Mouse (Mus musculus) limb, embryonic 15.5 days (tissue): ENCODE measurements around the gene Neurl1a. TPM values are rescaled to one million over a fixed set of nuclear protein-coding genes. Genes with fewer than 3 reads are reported as not detected.

Experiments used
- ATAC-seq: fragments of 200-750 bp; cut with Nextera tagmentation; 2 replicates; pipeline ENCODE4 v1.8.0; 2017; ENCODE audit warnings: low read depth, moderate TSS enrichment; ENCODE audit not compliant: insufficient number of reproducible peaks, low FRiP score, low TSS enrichment
- H3K27ac ChIP-seq: fragments of 300-500 bp; sonication (generic); 2 replicates; pipeline ENCODE4 v1.5.1; 2015; ENCODE audit warnings: moderate library complexity, mild to moderate bottlenecking, inconsistent platforms
- H3K27me3 ChIP-seq: fragments of 300-500 bp; sonication (generic); 2 replicates; pipeline ENCODE4 v1.6.1; 2015; ENCODE audit warnings: inconsistent platforms
- H3K36me3 ChIP-seq: fragments of 300-500 bp; sonication (generic); 2 replicates; pipeline ENCODE4 v1.6.1; 2015; ENCODE audit warnings: inconsistent platforms
- H3K4me1 ChIP-seq: fragments of 300-500 bp; sonication (generic); 2 replicates; pipeline ENCODE4 v1.6.1; 2015; ENCODE audit warnings: inconsistent platforms
- H3K4me2 ChIP-seq: fragments of 300-500 bp; sonication (generic); 2 replicates; pipeline ENCODE4 v1.6.1; 2015; ENCODE audit warnings: mild to moderate bottlenecking, inconsistent platforms
- H3K4me3 ChIP-seq: fragments of 300-500 bp; sonication (generic); 2 replicates; pipeline ENCODE4 v1.5.1; 2015; ENCODE audit warnings: mild to moderate bottlenecking, inconsistent platforms
- H3K9ac ChIP-seq: fragments of 300-500 bp; sonication (generic); 2 replicates; pipeline ENCODE4 v1.6.1; 2015; ENCODE audit warnings: inconsistent platforms
- H3K9me3 ChIP-seq: fragments of 300-500 bp; sonication (generic); 2 replicates; pipeline ENCODE4 v1.6.1; 2016; ENCODE audit warnings: inconsistent platforms
- WGBS: fragments of 180-500 bp; shearing (Covaris S2); methylation state at CpG from one replicate; pipeline ENCODE4 v1.1.7; 2015; 5-methylcytosine and 5-hydroxymethylcytosine counted together
- polyA plus RNA-seq: library from polyadenylated mRNA; unstranded; fragments of >200 nt; fragmentation: Nextera tagmentation; extraction: Ambion mirVana; gene quantifications from 2 replicates; pipeline ENCODE4 v1.2.1, GENCODE M21; 2015

Gene Neurl1a
- polyA plus RNA-seq, 1 experiment from 2014 or later: 6.2 TPM

DNA sequence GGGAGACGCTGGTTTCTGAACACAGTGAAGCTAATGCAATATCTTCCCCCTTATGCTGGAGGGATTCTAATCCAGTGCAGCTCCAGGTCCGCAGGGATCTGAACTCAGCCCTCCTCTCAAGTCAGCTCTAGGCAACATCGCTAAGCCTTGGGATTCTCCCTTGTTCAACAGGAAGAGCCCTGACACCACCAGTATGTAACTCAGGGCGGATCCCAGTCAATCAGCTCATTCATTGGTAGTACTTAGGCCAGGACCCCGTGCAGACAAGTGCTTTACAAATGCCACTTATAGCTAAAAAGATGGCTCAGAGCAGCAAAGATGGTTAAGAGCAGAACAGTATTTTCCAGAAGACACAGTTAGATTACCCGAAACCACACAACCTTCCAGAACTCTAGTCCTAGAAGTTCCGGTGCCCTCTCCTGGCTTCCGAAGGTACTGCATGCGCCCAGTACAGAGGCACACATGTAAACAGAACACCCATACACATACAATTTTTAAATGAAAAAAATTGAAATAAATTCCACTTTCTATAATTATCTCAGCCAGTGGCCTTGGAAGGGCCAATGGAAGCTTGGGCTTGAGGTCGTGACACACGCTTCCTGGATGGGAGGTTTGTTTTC is 9.7 kb upstream of the Neurl1a start:
- H3K9ac ChIP-seq: no peak overlapping the region
- peaks cover 7% of the 10 kb centered on the region for H3K4me1 ChIP-seq
- no peaks in the 10 kb centered on the region for H3K36me3 ChIP-seq
- peak overlapping the region; percentile 33 for H3K4me2 ChIP-seq
- H3K4me3 ChIP-seq: peak overlapping the region; percentile 7; the same call in 1 of the 2 replicates
- H3K9me3 ChIP-seq: no peaks in the 10 kb centered on the region
- no peak for ATAC-seq
- H3K27ac ChIP-seq: no peak overlapping the region
- no peaks in the 10 kb centered on the region; the same call in 1 of the 2 replicates for H3K27me3 ChIP-seq
- 22% methylated on average over 11 of the region's 11 CpGs for WGBS

DNA sequence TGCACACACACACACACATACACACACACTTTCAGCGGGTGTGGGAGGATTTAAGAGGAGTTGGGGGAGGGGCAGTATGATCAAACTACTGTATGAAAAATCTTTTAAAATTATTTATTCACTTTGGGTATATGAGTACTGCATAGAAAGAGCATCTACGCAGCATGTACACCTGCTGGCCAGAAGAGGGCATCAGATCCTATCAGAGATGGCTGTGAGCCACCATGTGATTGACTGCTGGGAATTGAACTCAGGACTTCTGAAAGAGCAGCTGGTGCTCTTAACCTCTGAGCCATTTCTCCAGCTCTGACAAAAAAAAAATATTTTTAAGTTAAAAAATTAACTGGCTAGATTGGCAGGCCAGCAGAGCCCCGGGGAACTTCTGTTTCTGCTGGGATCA is 4.1 kb upstream of the Neurl1a start:
- Histone ChIP-seq H3K27me3 (peaks cover 8% of the 10 kb centered on the region), H3K9me3 (no peaks in the 10 kb centered on the region), H3K4me1 (peaks cover 10% of the 10 kb centered on the region), H3K27ac (no peak overlapping the region), H3K4me2 (no peak overlapping the region), H3K36me3 (no peaks in the 10 kb centered on the region), H3K9ac (no peak overlapping the region), H3K4me3 (no peak overlapping the region)
- 52% methylated on average over 3 of the region's 3 CpGs for WGBS
- ATAC-seq: no peak

DNA sequence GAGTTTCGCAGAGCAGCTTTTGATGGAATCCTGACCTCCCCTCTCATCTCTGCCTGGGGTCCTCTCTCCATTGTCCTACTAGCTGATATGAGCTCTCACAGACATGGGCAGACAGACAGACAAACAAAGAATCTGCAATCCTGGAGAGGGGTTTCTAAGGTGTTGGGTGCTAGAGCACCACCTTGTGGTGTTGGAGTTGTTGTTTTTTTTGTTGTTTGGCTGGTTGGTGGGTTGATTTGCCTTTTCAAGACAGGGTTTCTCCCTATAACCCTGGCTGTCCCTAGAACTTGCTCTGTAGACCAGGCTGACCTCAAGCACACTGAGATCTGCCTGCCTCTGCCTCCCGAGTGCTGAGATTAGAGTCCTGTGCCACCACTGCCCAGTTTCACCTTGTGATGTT is 3.1 kb upstream of the Neurl1a start:
- no peak overlapping the region for H3K4me2 ChIP-seq
- ATAC-seq: no peak
- peaks cover 18% of the 10 kb centered on the region for H3K27me3 ChIP-seq
- no peaks in the 10 kb centered on the region for H3K9me3 ChIP-seq
- no peaks in the 10 kb centered on the region for H3K36me3 ChIP-seq
- no peak overlapping the region for H3K4me3 ChIP-seq
- H3K4me1 ChIP-seq: peaks cover 14% of the 10 kb centered on the region
- H3K9ac ChIP-seq: no peak overlapping the region
- no peak overlapping the region for H3K27ac ChIP-seq
- 75% methylated on average over 2 of the region's 2 CpGs for WGBS

DNA sequence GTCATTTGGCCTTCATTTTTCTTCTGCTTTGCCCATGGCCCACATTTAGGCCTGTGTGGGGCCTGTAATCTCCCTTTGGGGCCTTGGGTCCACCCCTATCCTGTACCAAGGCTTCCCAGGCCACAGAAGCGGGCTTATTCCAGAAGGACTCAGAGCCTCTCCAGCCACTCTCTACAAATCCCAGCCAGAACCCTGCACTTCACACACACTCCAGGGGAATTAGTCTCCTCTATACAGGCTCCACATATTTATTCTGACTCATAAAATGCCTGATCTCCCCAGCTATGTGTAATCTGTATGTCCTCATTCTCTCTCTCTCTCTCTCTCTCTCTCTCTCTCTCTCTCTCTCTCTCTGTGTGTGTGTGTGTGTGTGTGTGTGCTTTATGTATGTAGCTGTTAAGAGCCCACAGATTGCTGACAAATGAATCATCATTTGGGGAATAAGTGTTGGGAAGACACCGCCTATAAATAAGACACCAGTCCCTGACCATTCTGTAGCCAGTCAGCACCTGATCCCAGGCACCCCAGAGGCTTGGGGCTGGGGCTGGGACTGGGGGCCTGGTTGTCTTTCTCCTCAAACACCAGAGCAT is 1.6 kb upstream of the Neurl1a start:
- Histone ChIP-seq H3K4me2 (no peak overlapping the region), H3K4me3 (no peak overlapping the region), H3K27ac (no peak overlapping the region), H3K4me1 (peaks cover 14% of the 10 kb centered on the region), H3K36me3 (no peaks in the 10 kb centered on the region), H3K9ac (no peak overlapping the region), H3K9me3 (no peaks in the 10 kb centered on the region), H3K27me3 (peaks cover 28% of the 10 kb centered on the region)
- no peak for ATAC-seq
- 84% methylated on average over 2 of the region's 2 CpGs for WGBS

DNA sequence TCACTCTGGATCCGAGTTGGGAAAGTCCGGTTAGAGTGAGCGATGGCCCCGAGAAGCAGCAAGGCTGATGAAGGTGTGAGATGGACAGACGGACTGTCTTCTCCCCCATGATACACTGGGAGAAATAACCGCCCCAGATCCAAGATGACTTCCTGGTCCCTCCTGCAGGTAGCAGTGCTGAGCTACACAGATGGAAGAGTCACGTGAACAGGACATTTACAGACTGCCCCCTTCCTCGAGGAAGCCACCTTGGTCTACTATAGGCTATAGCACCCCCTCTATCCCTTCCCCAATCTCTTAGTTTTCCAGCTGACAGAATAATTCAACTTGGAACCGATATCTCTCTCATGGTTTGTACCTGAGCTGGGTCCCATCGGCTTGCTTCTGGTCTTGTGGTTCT is 619 bp upstream of the Neurl1a start:
- H3K36me3 ChIP-seq: no peaks in the 10 kb centered on the region
- peak overlapping the region; percentile 69 for H3K4me3 ChIP-seq
- peak overlapping the region; percentile 99 for H3K4me2 ChIP-seq
- no peaks in the 10 kb centered on the region for H3K9me3 ChIP-seq
- H3K27me3 ChIP-seq: peaks cover 28% of the 10 kb centered on the region
- H3K4me1 ChIP-seq: peaks cover 14% of the 10 kb centered on the region
- ATAC-seq: no peak
- WGBS: 21% methylated on average over 10 of the region's 10 CpGs
- H3K27ac ChIP-seq: no peak overlapping the region
- no peak overlapping the region for H3K9ac ChIP-seq

DNA sequence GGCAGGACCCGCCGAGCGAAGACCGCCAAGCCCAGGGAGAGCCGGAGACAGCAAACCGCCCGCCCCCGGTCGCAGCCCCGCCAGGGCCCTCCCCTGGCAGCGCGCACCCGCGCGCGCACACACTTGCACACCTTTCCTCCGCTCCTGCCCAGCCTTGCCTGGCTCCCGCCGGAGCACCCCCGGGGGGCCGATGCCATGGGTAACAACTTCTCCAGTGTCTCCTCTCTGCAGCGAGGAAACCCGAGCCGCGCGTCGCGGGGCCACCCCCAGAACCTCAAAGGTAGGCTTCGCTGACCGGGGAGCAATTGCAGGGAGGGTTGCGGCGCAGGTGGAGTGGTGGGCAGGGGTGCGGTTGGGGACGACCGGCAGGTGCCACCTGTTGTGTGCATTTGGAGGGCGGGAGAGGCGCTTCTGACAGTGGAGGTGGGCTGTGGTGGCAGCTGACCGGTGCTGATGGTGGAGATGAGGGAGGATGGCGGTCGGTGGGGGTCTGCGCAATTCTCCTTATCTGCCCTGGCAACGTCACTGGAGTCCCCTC is 721 bp downstream of the Neurl1a start:
- peaks cover 14% of the 10 kb centered on the region for H3K4me1 ChIP-seq
- no peak for ATAC-seq
- peak overlapping the region; percentile 69 for H3K4me3 ChIP-seq
- WGBS: under 1% methylated on average over 42 of the region's 42 CpGs
- H3K27ac ChIP-seq: no peak overlapping the region
- peak overlapping the region; percentile 63 for H3K9ac ChIP-seq
- peaks cover 28% of the 10 kb centered on the region for H3K27me3 ChIP-seq
- H3K4me2 ChIP-seq: peak overlapping the region; percentile 99
- H3K9me3 ChIP-seq: no peaks in the 10 kb centered on the region
- no peaks in the 10 kb centered on the region for H3K36me3 ChIP-seq

DNA sequence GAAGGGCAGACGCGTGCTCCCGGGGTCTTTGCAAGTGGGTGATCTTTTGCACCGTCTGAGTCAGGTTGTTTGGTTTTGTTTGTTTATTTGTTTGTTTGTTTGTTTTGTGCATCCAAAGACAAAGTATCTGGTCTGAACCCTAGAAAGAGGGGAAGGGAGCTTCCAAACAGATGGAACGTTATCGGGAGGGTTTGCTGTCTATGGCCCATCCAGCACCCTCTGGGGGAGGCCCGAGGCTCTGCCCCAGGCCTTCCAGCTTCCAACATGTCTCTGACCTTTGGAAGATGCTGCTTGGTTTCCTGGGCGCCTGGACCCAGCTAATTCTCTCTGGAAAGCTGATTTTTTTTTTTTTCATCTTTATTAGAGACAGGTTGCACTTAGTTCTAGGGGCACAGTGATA is 1.4 kb downstream of the Neurl1a start:
- H3K9ac ChIP-seq: no peak overlapping the region
- WGBS: 19% methylated on average over 8 of the region's 8 CpGs

DNA sequence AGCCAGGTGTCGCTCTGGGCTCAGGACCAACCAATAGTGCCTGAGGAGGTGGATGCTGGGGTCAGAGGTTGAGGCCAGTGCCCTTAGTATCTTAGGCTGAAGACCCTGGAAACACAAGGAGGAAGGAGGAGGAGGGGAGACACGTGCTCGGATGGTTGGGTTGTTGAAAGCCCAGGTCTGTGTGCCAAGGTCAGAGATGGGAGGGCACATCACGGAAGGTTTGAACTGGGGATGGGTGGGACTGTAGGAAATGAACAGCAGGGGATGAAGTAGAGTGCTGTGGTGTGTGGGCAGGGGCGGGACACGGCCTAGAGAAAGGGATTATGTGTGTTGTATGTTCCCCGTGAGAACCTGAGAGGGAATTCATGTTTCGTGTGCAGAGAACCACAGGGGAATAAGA is 5.6 kb downstream of the Neurl1a start:
- H3K27me3 ChIP-seq: peaks cover 22% of the 10 kb centered on the region

More for the DNA sequence above, 1.4 kb downstream of the Neurl1a start:
- ATAC-seq: no peak
- Histone ChIP-seq H3K27ac (no peak overlapping the region), H3K4me3 (peak overlapping the region; percentile 69; the same call in 1 of the 2 replicates), H3K4me2 (peak overlapping the region; percentile 99), H3K4me1 (peaks cover 14% of the 10 kb centered on the region), H3K27me3 (peaks cover 28% of the 10 kb centered on the region), H3K9me3 (no peaks in the 10 kb centered on the region), H3K36me3 (no peaks in the 10 kb centered on the region)

DNA sequence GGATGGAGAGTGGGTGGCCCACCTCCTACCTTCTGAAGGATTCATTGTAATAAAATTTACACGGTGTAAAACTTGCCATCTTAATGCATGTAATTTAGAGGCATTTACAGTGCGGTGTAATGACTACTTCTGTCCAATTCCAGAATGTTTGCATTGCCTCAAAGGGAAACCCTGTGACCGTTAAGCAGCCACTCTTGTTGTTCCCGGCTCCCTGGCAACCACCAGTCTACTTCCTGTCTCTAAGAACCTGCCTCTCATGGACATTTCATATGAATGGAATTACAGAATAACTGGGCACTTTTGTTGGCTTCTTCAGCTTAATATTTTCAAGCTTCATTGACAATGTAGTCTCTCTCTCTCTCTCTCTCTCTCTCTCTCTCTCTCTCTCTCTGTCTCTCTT is 6.1 kb downstream of the Neurl1a start:
- Histone ChIP-seq H3K9ac (no peak overlapping the region), H3K36me3 (no peaks in the 10 kb centered on the region), H3K27ac (no peak overlapping the region), H3K4me1 (peaks cover 9% of the 10 kb centered on the region), H3K4me3 (no peak overlapping the region), H3K9me3 (no peaks in the 10 kb centered on the region), H3K27me3 (peaks cover 17% of the 10 kb centered on the region), H3K4me2 (no peak overlapping the region)
- WGBS: 29% methylated on average over 4 of the region's 4 CpGs
- no peak for ATAC-seq

More for the DNA sequence above, 5.6 kb downstream of the Neurl1a start:
- 52% methylated on average over 8 of the region's 8 CpGs for WGBS
- no peak for ATAC-seq
- no peak overlapping the region for H3K9ac ChIP-seq
- no peak overlapping the region for H3K4me2 ChIP-seq
- H3K36me3 ChIP-seq: no peaks in the 10 kb centered on the region
- no peak overlapping the region for H3K4me3 ChIP-seq
- H3K4me1 ChIP-seq: peaks cover 14% of the 10 kb centered on the region
- no peak overlapping the region for H3K27ac ChIP-seq
- no peaks in the 10 kb centered on the region for H3K9me3 ChIP-seq

DNA sequence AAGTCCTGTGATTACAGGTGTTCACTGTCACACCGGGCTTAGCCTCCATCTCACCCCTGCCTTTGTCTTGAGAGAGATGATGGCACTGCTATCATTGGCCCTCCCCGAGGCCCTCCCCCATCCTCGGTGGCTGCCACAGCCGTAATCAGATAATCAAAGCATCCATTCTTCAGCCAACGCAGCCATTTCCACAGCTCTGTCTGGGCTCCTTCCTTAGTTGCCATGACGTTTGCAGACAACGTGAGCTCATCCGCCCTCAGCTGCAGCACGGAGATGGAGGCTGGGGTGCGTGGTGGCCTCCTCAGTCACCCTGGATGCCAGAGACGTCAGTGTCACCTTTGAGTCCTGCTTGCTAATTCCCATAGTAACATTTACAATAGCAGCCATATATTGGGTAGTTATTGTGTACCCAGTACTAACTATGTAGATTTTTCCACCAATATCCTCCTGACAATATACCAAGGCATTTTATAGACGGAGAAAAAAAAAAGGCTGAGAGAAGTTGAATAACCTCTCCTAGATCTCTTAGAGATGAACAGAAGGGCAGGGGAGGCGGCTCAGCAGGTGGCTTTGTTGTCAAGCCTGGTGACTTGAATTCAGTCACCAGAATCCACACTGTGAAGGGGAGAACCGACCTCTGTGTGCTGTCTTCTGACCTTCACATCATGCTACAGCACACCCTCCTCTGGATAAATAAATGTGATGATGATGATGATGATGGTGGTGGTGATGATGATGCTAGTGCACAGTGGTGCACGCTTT is 8.1 kb downstream of the Neurl1a start:
- ATAC-seq: no peak
- Histone ChIP-seq H3K9me3 (no peaks in the 10 kb centered on the region), H3K27me3 (0 out of 2 replicates have a peak, but pooled peaks cover under 1% of the 10 kb centered on the region), H3K27ac (no peak overlapping the region), H3K4me1 (0 out of 2 replicates have a peak, but pooled peaks cover 7% of the 10 kb centered on the region), H3K4me3 (no peak overlapping the region), H3K9ac (no peak overlapping the region), H3K36me3 (no peaks in the 10 kb centered on the region), H3K4me2 (no peak overlapping the region)
- 58% methylated on average over 15 of the region's 15 CpGs for WGBS

DNA sequence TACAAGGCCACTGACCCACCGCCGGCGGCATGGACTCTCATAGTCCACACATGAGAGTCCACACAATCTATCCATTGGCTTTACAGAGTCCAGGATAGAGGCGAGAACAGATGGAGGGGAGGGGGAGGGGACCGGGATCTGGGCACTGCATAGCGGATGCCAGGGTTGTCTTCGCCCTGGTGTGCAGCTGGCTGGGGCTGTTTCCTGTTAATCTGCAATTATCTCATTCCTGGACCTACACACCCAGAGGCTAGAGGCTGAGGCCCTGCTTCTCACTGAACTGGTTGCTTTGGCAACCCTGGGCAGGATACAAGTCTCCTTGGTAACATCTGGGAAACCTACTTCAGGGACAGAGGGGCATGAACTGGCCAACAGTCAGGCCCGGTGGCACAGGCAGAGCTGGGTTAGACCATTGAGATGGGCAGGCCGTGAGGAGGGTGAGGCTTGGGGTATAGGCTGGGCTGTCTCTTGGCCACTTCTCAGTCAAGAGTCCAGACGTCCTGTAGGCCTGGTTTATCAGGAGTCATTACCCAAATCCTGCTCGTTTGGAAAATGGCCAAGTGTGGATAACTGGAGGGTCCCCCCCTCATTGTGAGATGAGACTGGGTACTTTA is 10.0 kb downstream of the Neurl1a start:
- 0 out of 2 replicates have a peak, but pooled peaks cover 7% of the 10 kb centered on the region for H3K4me1 ChIP-seq
- 55% methylated on average over 11 of the region's 11 CpGs for WGBS
- no peaks in the 10 kb centered on the region for H3K36me3 ChIP-seq
- no peak overlapping the region for H3K27ac ChIP-seq
- no peak overlapping the region for H3K4me2 ChIP-seq
- no peak overlapping the region for H3K4me3 ChIP-seq
- no peak overlapping the region for H3K9ac ChIP-seq
- no peaks in the 10 kb centered on the region for H3K27me3 ChIP-seq
- H3K9me3 ChIP-seq: no peaks in the 10 kb centered on the region
- no peak for ATAC-seq
